Mouse (Mus musculus) kidney, embryonic 15.5 days (tissue): ENCODE measurements around the gene Twsg1. TPM values are rescaled to one million over a fixed set of nuclear protein-coding genes. Genes with fewer than 3 reads are reported as not detected.
A peak's percentile ranks its signal among the peaks of the same experiment; 100 is the strongest.

ENCODE experiments used
- ATAC-seq: fragments of 200-750 bp; cut with Nextera tagmentation; replicated peaks from 2 replicates; pipeline ENCODE4 v1.8.0; 2017; ENCODE audit warnings: moderate TSS enrichment; ENCODE audit not compliant: low FRiP score
- H3K27ac ChIP-seq: fragments of 300-500 bp; sonication (generic); 2 replicates; pipeline ENCODE4 v1.5.1; 2015; ENCODE audit warnings: mild to moderate bottlenecking, inconsistent platforms
- H3K27me3 ChIP-seq: fragments of 300-500 bp; sonication (generic); 2 replicates; pipeline ENCODE4 v1.6.1; 2015; ENCODE audit warnings: inconsistent platforms
- H3K36me3 ChIP-seq: fragments of 300-500 bp; sonication (generic); 2 replicates; pipeline ENCODE4 v1.6.1; 2015; ENCODE audit warnings: inconsistent platforms
- H3K4me1 ChIP-seq: fragments of 300-500 bp; sonication (generic); 2 replicates; pipeline ENCODE4 v1.6.1; 2015; ENCODE audit warnings: inconsistent platforms
- H3K4me2 ChIP-seq: fragments of 300-500 bp; sonication (generic); 2 replicates; pipeline ENCODE4 v1.6.1; 2015; ENCODE audit warnings: moderate library complexity, mild to moderate bottlenecking, inconsistent platforms
- H3K4me3 ChIP-seq: fragments of 300-500 bp; sonication (generic); replicated peaks from 2 replicates; pipeline ENCODE4 v1.5.1; 2015; ENCODE audit warnings: mild to moderate bottlenecking, inconsistent platforms
- H3K9ac ChIP-seq: fragments of 300-500 bp; sonication (generic); 2 replicates; pipeline ENCODE4 v1.6.1; 2015; ENCODE audit warnings: mild to moderate bottlenecking, inconsistent platforms
- H3K9me3 ChIP-seq: fragments of 300-500 bp; sonication (generic); replicated peaks from 2 replicates; pipeline ENCODE4 v1.6.1; 2016; ENCODE audit warnings: inconsistent platforms
- WGBS: fragments of 180-500 bp; shearing (Covaris S2); methylation state at CpG from one replicate; pipeline ENCODE4 v1.1.7; 2015; ENCODE audit warnings: mixed read lengths; 5-methylcytosine and 5-hydroxymethylcytosine counted together
- polyA plus RNA-seq: library from polyadenylated mRNA; unstranded; fragments of >200 nt; fragmentation: Nextera tagmentation; extraction: Ambion mirVana; gene quantifications from 2 replicates; pipeline ENCODE4 v1.2.1, GENCODE M21; 2015

The Twsg1 gene
- polyA plus RNA-seq, 1 experiment from 2014 or later: 118 TPM

DNA sequence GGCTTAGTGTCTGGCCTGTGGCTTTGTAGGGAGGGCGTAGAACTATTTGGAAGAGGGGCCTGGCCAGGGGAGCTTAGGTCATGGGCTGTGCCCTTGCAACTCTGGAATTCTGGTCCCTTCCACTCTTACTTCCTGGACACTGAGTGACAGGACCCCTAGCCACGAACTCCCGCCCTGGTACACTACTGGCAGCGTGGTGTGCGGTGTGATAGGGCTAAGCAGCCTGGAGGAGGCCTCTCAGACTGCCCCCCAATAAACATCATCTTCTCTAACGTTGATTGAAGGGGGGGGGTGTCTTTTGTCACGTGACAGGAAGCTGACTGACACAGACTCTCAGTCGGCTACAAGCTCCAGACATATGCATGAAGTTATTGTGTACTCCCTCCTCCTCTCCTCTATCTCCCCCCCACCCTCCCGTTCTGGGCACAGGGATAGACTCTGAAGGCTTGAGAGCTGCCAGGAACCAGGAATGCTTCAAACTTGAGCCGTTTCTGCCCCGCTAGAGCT, 44.1 kb downstream of the Twsg1 start:
- peak; percentile 74 for ATAC-seq
- Histone ChIP-seq H3K9me3 (peaks cover 4% of the 10 kb centered on the region; the same call in 1 of the 2 replicates), H3K27ac (peak overlapping the region; percentile 56; the same call in 1 of the 2 replicates), H3K9ac (no peak overlapping the region), H3K27me3 (no peaks in the 10 kb centered on the region), H3K36me3 (no peaks in the 10 kb centered on the region), H3K4me1 (peaks cover 15% of the 10 kb centered on the region), H3K4me3 (no peak overlapping the region), H3K4me2 (peak overlapping the region; percentile 33)
- WGBS: 58% methylated on average over 11 of the region's 11 CpGs

DNA sequence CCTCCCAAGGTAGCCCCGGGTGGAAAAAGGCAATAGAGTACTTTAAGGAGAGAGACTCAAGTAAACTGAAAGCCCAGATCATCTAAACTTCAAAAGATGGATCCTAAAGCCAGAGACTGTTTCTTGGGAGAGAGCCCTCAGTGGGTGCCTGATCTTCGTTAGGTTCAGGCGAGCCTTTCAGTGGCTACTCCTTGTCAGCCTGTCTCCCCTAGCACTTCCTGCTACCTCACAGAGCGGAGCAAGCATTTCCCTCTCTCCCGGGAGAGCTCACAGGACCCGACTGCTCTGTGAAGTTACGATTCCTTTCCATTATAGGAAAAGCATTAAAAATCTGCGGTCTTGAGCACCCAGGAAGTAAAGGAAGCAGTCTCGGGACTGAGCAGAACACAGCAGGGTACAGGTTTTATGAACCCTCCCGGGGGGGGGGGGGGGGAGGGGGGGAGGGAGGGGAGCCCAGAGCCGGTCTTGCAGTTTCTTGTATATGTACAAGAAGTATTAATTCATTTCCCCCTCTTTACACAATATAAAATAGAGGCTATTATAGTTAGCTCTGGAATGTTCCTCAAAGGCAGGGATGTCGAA, 44.6 kb downstream of the Twsg1 start:
- Histone ChIP-seq H3K4me1 (peaks cover 15% of the 10 kb centered on the region), H3K4me2 (peak overlapping the region; percentile 33), H3K9ac (no peak overlapping the region), H3K36me3 (no peaks in the 10 kb centered on the region), H3K27me3 (no peaks in the 10 kb centered on the region), H3K27ac (peak overlapping the region; percentile 56), H3K9me3 (peaks cover 4% of the 10 kb centered on the region; the same call in 1 of the 2 replicates), H3K4me3 (no peak overlapping the region)
- WGBS: 35% methylated on average over 11 of the region's 12 CpGs
- ATAC-seq: peak; percentile 40

GRCm38 (mm10) chr17:65905241-65905640, 45.8 kb downstream of the Twsg1 start:
- Histone ChIP-seq H3K4me1 (peaks cover 15% of the 10 kb centered on the region), H3K4me3 (no peak overlapping the region), H3K9ac (no peak overlapping the region), H3K9me3 (peaks cover 4% of the 10 kb centered on the region; the same call in 1 of the 2 replicates), H3K36me3 (no peaks in the 10 kb centered on the region), H3K4me2 (no peak overlapping the region), H3K27ac (no peak overlapping the region), H3K27me3 (no peaks in the 10 kb centered on the region)
- ATAC-seq: no peak
- 89% methylated on average over 14 of the region's 14 CpGs for WGBS

- Histone ChIP-seq H3K9ac (no peak overlapping the region), H3K4me2 (no peak overlapping the region), H3K4me3 (no peak overlapping the region), H3K4me1 (peaks cover 15% of the 10 kb centered on the region), H3K36me3 (no peaks in the 10 kb centered on the region), H3K27me3 (no peaks in the 10 kb centered on the region), H3K27ac (no peak overlapping the region), H3K9me3 (peaks cover 4% of the 10 kb centered on the region; the same call in 1 of the 2 replicates)
- ATAC-seq: no peak
- WGBS: 97% methylated on average over 8 of the region's 8 CpGs
Measured at GRCm38 (mm10) chr17:65903826-65904225, 47.2 kb downstream of the Twsg1 start.

DNA sequence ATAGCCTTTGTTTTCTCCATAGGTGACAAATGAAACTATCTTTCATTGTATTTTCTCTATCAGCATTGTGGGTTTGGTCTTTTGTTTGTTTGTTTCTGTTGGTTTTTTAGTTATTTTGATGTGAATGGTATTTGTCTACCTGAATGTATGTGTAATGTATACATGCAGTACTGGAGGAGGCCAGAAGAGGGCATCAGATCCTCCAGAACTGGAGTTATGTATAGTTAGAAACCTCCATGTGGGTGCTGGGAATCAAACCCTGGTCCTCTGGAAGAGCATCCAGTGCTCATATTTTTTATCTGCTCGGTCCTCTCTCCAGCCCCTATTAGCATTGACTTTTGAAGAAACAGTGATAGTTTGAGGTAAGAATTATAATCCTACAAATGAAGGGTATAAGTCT, 48.0 kb downstream of the Twsg1 start:
- Histone ChIP-seq H3K9ac (no peak overlapping the region), H3K27me3 (no peaks in the 10 kb centered on the region), H3K4me1 (peaks cover 15% of the 10 kb centered on the region), H3K36me3 (no peaks in the 10 kb centered on the region), H3K9me3 (peaks cover 4% of the 10 kb centered on the region; the same call in 1 of the 2 replicates), H3K4me2 (no peak overlapping the region), H3K27ac (no peak overlapping the region), H3K4me3 (no peak overlapping the region)
- WGBS: 95% methylated on average over 1 of the region's 1 CpGs
- ATAC-seq: no peak

- ATAC-seq: no peak
- H3K4me1 ChIP-seq: peaks cover 14% of the 10 kb centered on the region
- H3K9ac ChIP-seq: no peak overlapping the region
- no peak overlapping the region for H3K4me2 ChIP-seq
- H3K9me3 ChIP-seq: peaks cover 4% of the 10 kb centered on the region; the same call in 1 of the 2 replicates
- 80% methylated on average over 6 of the region's 6 CpGs for WGBS
- H3K27ac ChIP-seq: no peak overlapping the region
- no peak overlapping the region for H3K4me3 ChIP-seq
- H3K27me3 ChIP-seq: no peaks in the 10 kb centered on the region
- no peaks in the 10 kb centered on the region for H3K36me3 ChIP-seq
Measured at GRCm38 (mm10) chr17:65902281-65902680, 48.7 kb downstream of the Twsg1 start.

- ATAC-seq: no peak
- Histone ChIP-seq H3K4me2 (no peak overlapping the region), H3K4me1 (no peaks in the 10 kb centered on the region), H3K27me3 (no peaks in the 10 kb centered on the region), H3K27ac (no peak overlapping the region), H3K36me3 (no peaks in the 10 kb centered on the region), H3K4me3 (no peak overlapping the region), H3K9me3 (no peaks in the 10 kb centered on the region), H3K9ac (no peak overlapping the region)
- 39% methylated on average over 3 of the region's 3 CpGs for WGBS
Measured at GRCm38 (mm10) chr17:65896016-65896415, 55.0 kb downstream of the Twsg1 start.

DNA sequence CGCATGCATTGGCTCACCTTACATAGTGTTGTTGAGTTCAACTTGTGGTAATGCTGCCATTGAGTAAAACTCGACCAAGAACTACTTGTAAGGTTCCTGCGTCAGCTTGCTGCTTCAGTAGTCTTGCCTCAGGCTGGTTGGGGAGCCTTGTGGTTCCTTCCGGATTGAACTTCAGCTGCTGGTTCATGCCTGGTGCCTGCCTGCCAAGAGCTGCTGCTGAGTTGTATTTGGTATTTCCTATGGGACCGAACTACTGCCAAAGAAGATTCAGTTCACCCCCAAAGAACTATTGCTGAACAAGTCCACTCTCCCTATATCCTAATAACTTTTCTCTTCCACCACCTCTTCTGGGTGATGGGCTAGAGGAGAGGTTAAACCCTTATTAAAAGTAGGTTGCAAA, 61.5 kb downstream of the Twsg1 start:
- Histone ChIP-seq H3K27ac (no peak overlapping the region), H3K4me1 (peaks cover 10% of the 10 kb centered on the region; the same call in 1 of the 2 replicates), H3K4me3 (no peak overlapping the region), H3K36me3 (no peaks in the 10 kb centered on the region), H3K9ac (no peak overlapping the region), H3K27me3 (no peaks in the 10 kb centered on the region), H3K9me3 (no peaks in the 10 kb centered on the region), H3K4me2 (no peak overlapping the region)
- ATAC-seq: no peak
- 83% methylated on average over 5 of the region's 5 CpGs for WGBS

GRCm38 (mm10) chr17:65886571-65886970, 64.5 kb downstream of the Twsg1 start:
- Histone ChIP-seq H3K27ac (peak overlapping the region; percentile 100), H3K4me1 (peaks cover 34% of the 10 kb centered on the region), H3K4me3 (peak overlapping the region; percentile 89), H3K9me3 (no peaks in the 10 kb centered on the region), H3K4me2 (peak overlapping the region; percentile 95), H3K27me3 (no peaks in the 10 kb centered on the region), H3K36me3 (no peaks in the 10 kb centered on the region), H3K9ac (no peak overlapping the region)
- 55% methylated on average over 9 of the region's 9 CpGs for WGBS
- ATAC-seq: no peak

DNA sequence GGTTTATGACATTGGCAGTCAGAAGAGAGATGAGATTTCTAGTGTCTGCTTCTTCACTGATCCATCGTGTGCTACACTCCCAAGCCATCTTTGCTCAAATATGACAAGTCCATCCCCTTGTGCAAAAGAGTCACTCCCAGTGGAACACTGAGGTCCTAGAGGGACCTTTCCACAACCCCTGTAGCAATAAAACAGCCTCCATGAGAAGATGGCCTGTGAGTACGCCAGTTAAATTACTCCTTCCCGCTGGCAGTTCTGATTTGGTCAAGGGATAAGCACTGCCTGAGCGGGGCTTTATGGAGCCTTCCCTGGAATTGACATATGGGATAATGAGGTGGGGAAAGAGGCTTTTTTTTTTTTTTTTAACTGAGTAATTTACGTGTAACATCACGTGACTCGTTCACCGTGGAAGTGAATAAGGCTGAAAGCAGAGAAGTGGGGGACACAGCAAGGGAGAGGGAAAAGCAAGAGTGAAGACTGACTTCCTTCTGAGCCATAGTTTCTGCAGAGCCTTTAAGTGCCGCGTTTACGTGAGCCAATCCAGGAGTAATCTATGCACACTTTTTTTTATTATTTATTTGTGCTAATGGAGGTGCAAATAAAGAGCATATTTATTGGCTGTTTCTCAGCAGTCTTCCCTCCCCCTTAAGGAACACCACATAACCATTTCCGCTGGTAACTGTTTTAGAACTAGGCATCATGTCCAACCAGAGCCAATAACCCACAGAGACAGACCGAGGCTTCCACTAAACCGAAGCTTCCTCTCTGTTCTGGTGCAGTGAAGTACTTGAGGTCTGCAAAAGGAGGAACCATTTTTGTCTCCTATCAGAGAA, 65.1 kb downstream of the Twsg1 start, which contains the start of gene Ralbp1:
Ralbp1 (minus strand) TSS at position 102 of the 833 bp plus-strand sequence.
- Histone ChIP-seq H3K4me3 (peak within 1 kb of the TSS; percentile 89), H3K4me1 (peaks cover 38% of the 10 kb centered on the region), H3K9ac (peak within 1 kb of the TSS; percentile 70), H3K4me2 (peak within 1 kb of the TSS; percentile 95), H3K9me3 (no peaks in the 10 kb centered on the region), H3K27ac (peak within 1 kb of the TSS; percentile 100), H3K27me3 (no peaks in the 10 kb centered on the region), H3K36me3 (no peaks in the 10 kb centered on the region)
- no peak for ATAC-seq
- 5% methylated on average over 14 of the region's 14 CpGs for WGBS

GRCm38 (mm10) chr17:65885398-65885696, 65.7 kb downstream of the Twsg1 start:
- Histone ChIP-seq H3K27me3 (no peaks in the 10 kb centered on the region), H3K4me1 (peaks cover 38% of the 10 kb centered on the region), H3K4me2 (peak overlapping the region; percentile 95), H3K9me3 (no peaks in the 10 kb centered on the region), H3K9ac (peak overlapping the region; percentile 70), H3K4me3 (peak overlapping the region; percentile 89), H3K36me3 (no peaks in the 10 kb centered on the region), H3K27ac (peak overlapping the region; percentile 100)
- no peak for ATAC-seq
- WGBS: under 1% methylated on average over 11 of the region's 11 CpGs

- Histone ChIP-seq H3K27ac (peak overlapping the region; percentile 100), H3K27me3 (no peaks in the 10 kb centered on the region), H3K4me2 (peak overlapping the region; percentile 95), H3K4me3 (peak overlapping the region; percentile 89), H3K4me1 (peaks cover 38% of the 10 kb centered on the region), H3K36me3 (no peaks in the 10 kb centered on the region), H3K9ac (peak overlapping the region; percentile 70), H3K9me3 (no peaks in the 10 kb centered on the region)
- ATAC-seq: peak; percentile 99
- WGBS: under 1% methylated on average over 67 of the region's 67 CpGs
Measured at GRCm38 (mm10) chr17:65884691-65885397, 66.2 kb downstream of the Twsg1 start.
